Comparison of ENCODE assay signal across 7 mouse cellular contexts in the genomic region with DNA sequence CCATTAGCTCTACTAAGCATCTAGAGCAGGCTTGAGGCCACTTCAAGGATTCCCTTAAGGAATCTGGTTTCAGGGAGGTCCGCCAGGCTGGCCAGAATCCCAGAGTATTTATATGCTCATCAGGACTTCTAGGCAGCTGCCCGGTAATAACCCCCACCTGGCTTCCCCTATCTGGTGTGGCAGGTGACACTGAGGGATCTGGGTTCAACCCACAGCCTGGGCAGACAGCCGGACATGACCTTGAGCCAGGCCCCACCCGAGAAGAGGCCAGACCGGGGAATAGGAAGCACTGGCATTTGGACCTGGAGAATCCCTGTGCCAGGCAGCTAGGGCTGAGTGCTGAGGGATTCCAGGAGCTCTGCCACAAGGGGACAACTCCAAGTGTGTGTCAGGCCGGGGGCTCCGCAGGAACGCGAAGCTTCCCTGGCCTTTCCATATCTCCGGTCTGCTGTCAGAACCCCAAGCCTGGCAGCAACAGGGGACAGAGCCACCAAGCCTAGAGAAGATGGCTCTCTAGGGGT. TPM values are rescaled to one million over a fixed set of nuclear protein-coding genes. Genes with fewer than 3 reads are reported as not detected.
DNase-seq lines count a peak whose midpoint lies in the region; ATAC-seq and TF ChIP-seq lines count a peak whose summit lies in the region.

No protein-coding gene starts in this region.

- peak; percentile 55 for DNase-seq in MN1 (ENCODE audit: low spot score)
- DNase-seq in lung, postnatal 10 days, result peak; percentile 51
- peak; percentile 92 for DNase-seq in skeletal muscle tissue, adult 2 months (ENCODE audit: low read depth, low spot score)

- peak overlapping the region; percentile 77 for H3K4me2 ChIP-seq in heart, embryonic 11.5 days
- peak overlapping the region; percentile 92 for H3K4me2 ChIP-seq in kidney, embryonic 14.5 days (replicated peaks; ENCODE audit: low read depth, low read length)

- no peaks in the 10 kb centered on the region for H3K27me3 ChIP-seq in heart, embryonic 11.5 days (ENCODE audit: control insufficient read depth, insufficient read depth, low read length)
- no peaks in the 10 kb centered on the region for H3K27me3 ChIP-seq in kidney, embryonic 14.5 days (ENCODE audit: control insufficient read depth, insufficient read depth, low read length)

- peak; percentile 36; the same call in 1 of the 2 replicates for ATAC-seq in heart, embryonic 11.5 days (replicated peaks; ENCODE audit: insufficient number of reproducible peaks, low FRiP score, low TSS enrichment)
- peak; percentile 43 for ATAC-seq in kidney, embryonic 14.5 days (ENCODE audit: low FRiP score, low TSS enrichment)

- no peak for TF ChIP-seq CTCF in bone marrow macrophage, adult 2 months (IDR thresholded peaks at IDR 0.05; ENCODE audit: low read depth, low read length)
- TF ChIP-seq CTCF in embryonic fibroblast, embryonic 13.5 days (IDR thresholded peaks at IDR 0.05; ENCODE audit: borderline replicate concordance, insufficient read depth, low read length), result no peak

- H3K27ac ChIP-seq in bone marrow macrophage, adult 2 months (ENCODE audit: insufficient read depth, low read depth, low read length), result no peak overlapping the region
- H3K27ac ChIP-seq in embryonic fibroblast, embryonic 13.5 days (ENCODE audit: insufficient read depth, low read length), result no peak overlapping the region; the same call in 1 of the 2 replicates
- H3K27ac ChIP-seq in heart, embryonic 11.5 days (ENCODE audit: low read depth, low read length), result peak overlapping the region; percentile 89
- H3K27ac ChIP-seq in kidney, embryonic 14.5 days (ENCODE audit: low read depth, low read length), result peak overlapping the region; percentile 56

- peak overlapping the region; percentile 94 for H3K9ac ChIP-seq in heart, embryonic 11.5 days (ENCODE audit: low read depth, low read length)
- H3K9ac ChIP-seq in kidney, embryonic 14.5 days (ENCODE audit: low read depth, low read length), result peak overlapping the region; percentile 89

- H3K4me3 ChIP-seq in bone marrow macrophage, adult 2 months (ENCODE audit: insufficient read depth, low read length), result peak overlapping the region; percentile 78
- peak overlapping the region; percentile 72 for H3K4me3 ChIP-seq in embryonic fibroblast, embryonic 13.5 days (ENCODE audit: insufficient read depth, low read length)
- peak overlapping the region; percentile 98 for H3K4me3 ChIP-seq in heart, embryonic 11.5 days (ENCODE audit: low read depth, low read length)
- H3K4me3 ChIP-seq in kidney, embryonic 14.5 days (ENCODE audit: low read length), result peak overlapping the region; percentile 94

- 0% methylated on average over 10 of the region's 10 CpGs for WGBS in heart, embryonic 11.5 days (ENCODE audit: insufficient replicate concordance)
- WGBS in kidney, embryonic 14.5 days, result 2% methylated on average over 10 of the region's 10 CpGs

- H3K9me3 ChIP-seq in heart, embryonic 11.5 days (replicated peaks; ENCODE audit: control insufficient read depth, low read length), result no peaks in the 10 kb centered on the region
- H3K9me3 ChIP-seq in kidney, embryonic 14.5 days (ENCODE audit: control insufficient read depth, low read length), result no peaks in the 10 kb centered on the region

- no peak for TF ChIP-seq POLR2A in bone marrow macrophage, adult 2 months (IDR thresholded peaks at IDR 0.05; ENCODE audit: borderline replicate concordance, low read depth, low read length)
- no peak for TF ChIP-seq POLR2A in embryonic fibroblast, embryonic 13.5 days (IDR thresholded peaks at IDR 0.05; ENCODE audit: low read depth, low read length)

- H3K4me1 ChIP-seq in bone marrow macrophage, adult 2 months (ENCODE audit: control insufficient read depth, insufficient read depth, low read length), result peaks cover 18% of the 10 kb centered on the region
- H3K4me1 ChIP-seq in embryonic fibroblast, embryonic 13.5 days (ENCODE audit: control insufficient read depth, insufficient read depth, low read length), result no peaks in the 10 kb centered on the region
- H3K4me1 ChIP-seq in heart, embryonic 11.5 days (ENCODE audit: control insufficient read depth, insufficient read depth, low read length), result peaks cover 9% of the 10 kb centered on the region
- peaks cover 12% of the 10 kb centered on the region; the same call in 1 of the 2 replicates for H3K4me1 ChIP-seq in kidney, embryonic 14.5 days (ENCODE audit: control insufficient read depth, insufficient read depth, low read length)

- H3K36me3 ChIP-seq in heart, embryonic 11.5 days (ENCODE audit: control insufficient read depth, insufficient read depth, low read length), result peaks cover 8% of the 10 kb centered on the region; the same call in 1 of the 2 replicates
- peaks cover 9% of the 10 kb centered on the region; the same call in 1 of the 2 replicates for H3K36me3 ChIP-seq in kidney, embryonic 14.5 days (ENCODE audit: control insufficient read depth, insufficient read depth, low read length)

RNA-seq across cellular contexts. Expression of a gene that starts 0.8 kb away (rescaled TPM):
- 37.4 and 44.8 TPM in 2 replicates for polyA plus RNA-seq in bone marrow macrophage, adult 2 months (2012; ENCODE audit: insufficient read depth, insufficient read length, missing spikeins)
- polyA plus RNA-seq in embryonic fibroblast, embryonic 13.5 days (2011; ENCODE audit: insufficient read length, low read depth, missing spikeins), result 19.4 and 28.9 TPM in 2 replicates
- 10.5 and 12.0 TPM in 2 replicates for polyA plus RNA-seq in heart, embryonic 11.5 days (2014; fragmentation: Nextera tagmentation; extraction: Ambion mirVana)
- 10.1 and 12.6 TPM in 2 replicates for polyA plus RNA-seq in kidney, embryonic 14.5 days (2014; fragmentation: Nextera tagmentation; extraction: Ambion mirVana)

RNA-seq across cellular contexts. Expression of a gene that starts 52.6 kb away (rescaled TPM):
- polyA plus RNA-seq in bone marrow macrophage, adult 2 months (2012; ENCODE audit: insufficient read depth, insufficient read length, missing spikeins), result 181 and 222 TPM in 2 replicates
- polyA plus RNA-seq in embryonic fibroblast, embryonic 13.5 days (2011; ENCODE audit: insufficient read length, low read depth, missing spikeins), result 30.2 and 40.7 TPM in 2 replicates
- 2.3 and 3.8 TPM in 2 replicates for polyA plus RNA-seq in heart, embryonic 11.5 days (2014; fragmentation: Nextera tagmentation; extraction: Ambion mirVana)
- 0.97 and 3.0 TPM in 2 replicates for polyA plus RNA-seq in kidney, embryonic 14.5 days (2014; fragmentation: Nextera tagmentation; extraction: Ambion mirVana)

Comparison
In these comparisons a context has a peak if more than half of its experiments do, and no peak if none do; other contexts are left out.
1. H3K27ac ChIP-seq: peak in heart, embryonic 11.5 days (single experiment) and kidney, embryonic 14.5 days (single experiment); none in bone marrow macrophage, adult 2 months (single experiment) and embryonic fibroblast, embryonic 13.5 days (single experiment).
2. Peak in every context shown above with its lines, with median percentiles within 50 percentile points of each other: DNase-seq and H3K4me3 ChIP-seq.